Mouse (Mus musculus) cerebellum, adult (tissue): ENCODE results near the gene Golga4.

Experiments used
- ATAC-seq: cut with Nextera tagmentation; 2 replicates; pipeline ENCODE4 v1.9.2; 2017; ENCODE audit warnings: mild to moderate bottlenecking, moderate library complexity, mixed read lengths; ENCODE audit not compliant: insufficient number of reproducible peaks, low FRiP score, low TSS enrichment

The Golga4 gene

GRCm38 (mm10) chr9:118506020-118506403 lies at the start of gene Golga4:
Golga4 (plus strand) TSS chr9:118506267.
- ATAC-seq = peak; percentile 78

- ATAC-seq = no peak
These were observed 49.7 kb upstream of the Golga4 start for GRCm38 (mm10) chr9:118456405-118456804.

GRCm38 (mm10) chr9:118458039-118458438 lies 48.0 kb upstream of the Golga4 start:
- no peak for ATAC-seq

DNA sequence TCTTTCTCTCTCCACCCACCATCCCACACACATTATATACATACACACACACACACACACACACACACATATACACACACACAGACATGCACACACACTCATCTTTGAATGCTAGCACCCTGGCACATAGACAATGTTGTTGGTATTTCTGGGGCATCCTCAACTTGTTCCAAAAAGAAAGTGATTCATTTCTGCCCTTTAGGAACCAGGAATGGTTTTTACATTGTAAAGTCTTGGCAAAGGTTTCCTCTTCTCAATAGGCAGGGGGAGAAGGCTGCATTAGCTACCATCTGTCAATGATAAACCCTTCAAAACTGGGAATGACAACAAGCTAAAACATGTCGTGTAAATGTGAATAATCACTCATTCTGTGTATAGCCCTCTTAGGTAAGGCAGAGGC lies 42.0 kb upstream of the Golga4 start:
- ATAC-seq = no peak

GRCm38 (mm10) chr9:118468301-118468700 lies 37.8 kb upstream of the Golga4 start:
- ATAC-seq = no peak

DNA sequence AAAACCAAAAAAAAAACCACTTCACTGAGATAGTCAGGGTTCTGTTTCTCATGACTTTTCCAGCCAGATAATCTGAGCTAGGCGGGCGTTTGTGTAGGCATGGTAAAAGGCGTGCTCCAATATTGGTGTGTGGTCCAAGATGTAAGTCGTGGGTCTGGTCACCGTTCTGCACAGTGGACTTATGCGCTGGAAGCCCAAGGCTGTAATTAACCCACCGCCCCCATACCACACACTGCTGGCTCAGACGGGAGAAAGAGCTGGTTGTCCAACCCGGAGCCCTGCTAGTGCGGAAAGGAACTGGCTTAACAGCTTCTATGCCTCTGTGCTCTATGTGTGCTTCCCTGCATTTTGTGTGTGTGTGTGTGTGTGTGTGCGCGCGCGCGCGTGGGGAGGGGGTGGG lies 36.8 kb upstream of the Golga4 start:
- ATAC-seq = no peak

- ATAC-seq = no peak
These were observed 34.8 kb upstream of the Golga4 start for GRCm38 (mm10) chr9:118471296-118471695.

- no peak for ATAC-seq
These were observed 29.8 kb upstream of the Golga4 start for GRCm38 (mm10) chr9:118476211-118476765.

- ATAC-seq = no peak
These were observed 29.2 kb upstream of the Golga4 start for GRCm38 (mm10) chr9:118476766-118477271.

DNA sequence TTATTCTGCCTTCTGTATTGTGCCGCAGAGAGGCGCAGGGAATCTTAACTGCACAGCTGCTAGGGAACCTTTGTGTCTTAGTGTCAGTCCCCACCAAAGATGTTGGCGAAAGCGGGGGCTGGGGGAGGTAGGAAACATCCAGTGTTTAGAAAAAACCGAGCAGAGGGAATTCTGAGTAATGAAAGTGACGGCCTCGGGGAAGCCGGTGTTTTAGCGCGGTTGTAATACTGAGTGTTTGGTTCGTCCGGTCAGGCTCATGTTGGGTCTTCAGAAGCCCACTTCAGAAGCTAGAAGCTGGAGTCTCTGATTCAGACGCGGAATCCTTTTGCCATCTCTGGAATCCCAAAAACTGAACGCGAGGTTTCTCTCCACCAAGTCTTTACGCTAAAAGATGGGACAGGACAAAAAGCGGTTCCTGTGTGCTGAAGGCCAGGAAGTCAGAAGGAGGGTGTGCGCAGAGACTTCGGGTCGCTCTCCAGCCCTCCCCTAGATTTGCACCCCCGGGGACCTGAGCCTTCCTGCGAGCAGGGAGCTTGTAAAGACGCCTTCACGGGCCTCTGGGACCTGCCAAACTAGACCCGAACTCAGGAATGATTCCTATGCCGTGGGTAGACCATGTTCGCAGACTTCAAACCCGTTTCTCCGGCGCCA lies 28.7 kb upstream of the Golga4 start:
- no peak for ATAC-seq

DNA sequence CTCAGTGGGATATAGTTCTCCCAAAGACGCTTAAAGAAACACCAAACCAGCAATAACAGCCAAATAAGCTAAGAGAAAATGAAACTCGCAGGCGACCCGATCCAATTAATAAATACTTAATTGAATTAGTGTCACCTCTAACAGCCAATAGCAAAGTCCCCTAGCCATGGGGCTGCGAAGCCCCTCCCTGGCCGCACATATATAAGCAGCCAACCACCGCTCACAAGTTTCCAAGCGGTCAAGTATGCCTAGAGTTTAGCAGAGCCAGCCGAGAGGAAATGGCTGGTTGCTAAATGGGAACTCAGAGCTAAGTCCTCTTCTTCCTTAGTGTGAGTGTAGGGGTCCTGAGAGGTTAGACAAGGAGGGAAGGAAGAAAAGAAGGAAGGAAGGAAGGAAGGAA lies 28.1 kb upstream of the Golga4 start, which contains the start of gene Eomes:
Gene Eomes, plus strand, starts transcription at position 252 of the 400 bp plus-strand sequence.
- 0 out of 2 replicates have a peak, but pooled peaks have one; percentile 23 for ATAC-seq

DNA sequence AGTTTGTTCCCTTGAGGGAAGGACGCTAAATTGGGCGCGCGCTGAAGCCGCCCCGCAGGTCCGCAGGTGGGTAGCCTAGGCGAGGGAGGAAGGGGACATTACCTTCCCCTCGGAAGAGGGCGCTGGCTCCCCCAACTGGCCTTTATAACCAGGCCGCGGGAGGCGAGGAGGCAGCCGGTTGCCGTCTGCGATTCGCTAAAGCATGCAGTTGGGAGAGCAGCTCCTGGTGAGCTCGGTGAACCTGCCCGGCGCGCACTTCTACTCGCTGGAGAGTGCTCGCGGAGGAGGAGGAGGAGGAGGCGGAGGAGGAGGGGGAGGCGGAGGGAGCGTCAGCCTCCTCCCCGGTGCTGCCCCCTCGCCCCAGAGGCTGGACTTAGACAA lies 27.6 kb upstream of the Golga4 start:
- ATAC-seq = peak; percentile 37; the same call in 1 of the 2 replicates

DNA sequence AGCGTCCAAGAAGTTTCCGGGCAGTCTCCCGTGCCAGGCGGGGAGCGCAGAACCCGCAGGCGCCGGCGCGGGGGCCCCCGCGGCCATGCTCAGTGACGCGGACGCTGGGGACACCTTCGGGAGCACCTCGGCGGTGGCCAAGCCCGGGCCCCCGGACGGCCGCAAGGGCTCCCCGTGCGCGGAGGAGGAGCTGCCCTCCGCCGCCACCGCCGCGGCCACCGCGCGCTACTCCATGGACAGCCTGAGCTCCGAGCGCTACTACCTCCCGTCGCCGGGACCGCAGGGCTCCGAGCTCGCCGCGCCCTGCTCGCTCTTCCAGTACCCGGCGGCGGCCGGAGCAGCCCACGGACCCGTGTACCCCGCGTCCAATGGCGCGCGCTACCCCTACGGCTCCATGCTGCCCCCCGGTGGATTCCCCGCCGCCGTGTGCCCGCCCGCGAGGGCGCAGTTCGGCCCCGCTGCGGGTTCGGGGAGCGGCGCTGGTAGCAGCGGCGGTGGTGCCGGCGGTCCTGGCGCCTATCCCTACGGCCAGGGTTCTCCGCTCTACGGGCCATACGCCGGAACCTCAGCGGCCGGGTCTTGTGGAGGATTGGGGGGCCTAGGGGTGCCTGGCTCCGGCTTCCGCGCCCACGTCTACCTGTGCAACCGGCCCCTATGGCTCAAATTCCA lies 27.1 kb upstream of the Golga4 start:
- peak; percentile 59 for ATAC-seq

GRCm38 (mm10) chr9:118479508-118480291 lies 26.4 kb upstream of the Golga4 start:
- no peak for ATAC-seq

DNA sequence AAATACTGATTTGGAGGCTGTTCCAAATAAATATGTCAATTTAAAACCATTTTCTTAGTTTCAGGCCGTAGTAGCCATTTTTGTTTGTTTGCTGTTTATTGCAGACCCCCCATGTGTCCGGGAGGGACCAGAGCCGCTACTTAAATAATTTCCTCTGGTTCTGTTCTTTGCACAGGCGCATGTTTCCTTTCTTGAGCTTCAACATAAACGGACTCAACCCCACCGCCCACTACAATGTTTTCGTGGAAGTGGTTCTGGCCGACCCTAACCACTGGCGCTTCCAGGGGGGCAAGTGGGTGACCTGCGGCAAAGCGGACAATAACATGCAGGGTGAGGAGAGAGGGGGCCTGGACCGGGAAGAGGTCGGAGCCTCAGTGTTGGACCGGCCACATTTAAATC lies 25.8 kb upstream of the Golga4 start:
- no peak for ATAC-seq

- ATAC-seq = no peak
These were observed 23.9 kb upstream of the Golga4 start for GRCm38 (mm10) chr9:118482210-118482609.

DNA sequence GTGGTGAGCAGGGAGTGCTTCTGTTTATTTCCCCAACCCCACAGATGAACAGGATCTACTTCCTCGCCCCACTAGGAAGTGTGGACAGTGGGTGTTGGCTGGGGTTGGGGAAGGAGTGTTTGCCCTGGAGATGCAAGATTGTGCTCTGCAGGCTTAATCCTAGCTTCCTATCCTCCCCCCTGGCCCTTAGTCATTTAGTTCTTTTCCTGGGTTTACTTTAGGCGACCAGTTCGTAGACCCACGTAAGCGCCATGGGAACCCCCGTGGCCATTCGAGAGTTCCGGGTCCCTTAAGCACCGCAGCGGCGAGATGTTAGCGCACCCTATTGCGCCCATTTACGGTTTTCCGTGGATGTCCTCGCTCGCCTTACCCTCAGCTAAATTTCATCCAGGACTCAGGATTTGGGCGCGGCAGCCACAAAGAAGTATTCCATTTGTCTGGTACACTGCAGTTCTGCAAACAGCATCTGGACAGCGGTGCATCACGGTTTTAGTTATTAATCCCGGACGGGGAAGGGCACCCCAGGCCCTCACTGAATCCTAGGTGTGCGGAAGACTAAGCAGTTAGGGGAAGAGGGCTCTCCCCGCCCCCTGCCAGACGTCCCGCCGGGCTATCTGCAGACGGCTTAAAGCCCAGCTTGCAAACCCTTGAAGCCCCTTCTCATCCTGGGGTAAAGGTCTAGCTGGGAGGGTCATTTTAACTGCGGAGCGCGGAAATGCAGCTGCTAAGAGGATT lies 19.5 kb upstream of the Golga4 start:
- no peak for ATAC-seq

DNA sequence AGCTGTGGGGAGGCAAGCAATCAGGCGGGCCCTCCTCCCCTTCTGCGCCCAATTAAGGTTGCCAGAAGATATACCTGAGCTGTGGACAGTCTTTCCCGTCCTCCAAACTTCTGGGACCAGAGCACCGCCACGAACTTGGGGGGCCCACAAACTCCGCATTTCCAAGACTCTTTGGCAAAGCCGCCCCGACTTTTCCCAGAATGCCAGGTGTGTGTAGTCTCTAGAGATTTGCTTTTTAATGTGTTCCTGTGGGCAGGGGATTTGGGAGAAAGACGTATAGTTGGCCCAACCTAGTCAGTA lies 19.0 kb upstream of the Golga4 start:
- ATAC-seq = no peak

DNA sequence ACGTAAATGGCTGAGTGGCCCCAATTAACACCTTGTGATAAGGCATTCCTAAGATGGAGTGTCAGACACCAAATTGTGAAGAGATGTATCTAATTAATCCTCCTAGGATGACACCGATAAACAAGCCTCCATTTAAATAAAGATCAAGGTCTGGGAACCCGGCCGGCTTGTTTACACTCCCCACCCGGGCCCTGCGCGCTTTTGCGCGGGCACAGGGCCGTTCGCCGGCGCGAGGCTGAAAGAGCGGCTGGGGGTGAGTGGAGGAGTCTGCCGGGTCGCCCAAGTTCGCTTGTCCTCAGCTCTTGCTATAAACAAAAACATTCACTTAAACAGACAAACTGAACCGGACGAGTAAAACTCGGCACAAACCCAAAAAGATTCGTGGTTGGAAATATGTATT lies 18.4 kb upstream of the Golga4 start:
- ATAC-seq = no peak

DNA sequence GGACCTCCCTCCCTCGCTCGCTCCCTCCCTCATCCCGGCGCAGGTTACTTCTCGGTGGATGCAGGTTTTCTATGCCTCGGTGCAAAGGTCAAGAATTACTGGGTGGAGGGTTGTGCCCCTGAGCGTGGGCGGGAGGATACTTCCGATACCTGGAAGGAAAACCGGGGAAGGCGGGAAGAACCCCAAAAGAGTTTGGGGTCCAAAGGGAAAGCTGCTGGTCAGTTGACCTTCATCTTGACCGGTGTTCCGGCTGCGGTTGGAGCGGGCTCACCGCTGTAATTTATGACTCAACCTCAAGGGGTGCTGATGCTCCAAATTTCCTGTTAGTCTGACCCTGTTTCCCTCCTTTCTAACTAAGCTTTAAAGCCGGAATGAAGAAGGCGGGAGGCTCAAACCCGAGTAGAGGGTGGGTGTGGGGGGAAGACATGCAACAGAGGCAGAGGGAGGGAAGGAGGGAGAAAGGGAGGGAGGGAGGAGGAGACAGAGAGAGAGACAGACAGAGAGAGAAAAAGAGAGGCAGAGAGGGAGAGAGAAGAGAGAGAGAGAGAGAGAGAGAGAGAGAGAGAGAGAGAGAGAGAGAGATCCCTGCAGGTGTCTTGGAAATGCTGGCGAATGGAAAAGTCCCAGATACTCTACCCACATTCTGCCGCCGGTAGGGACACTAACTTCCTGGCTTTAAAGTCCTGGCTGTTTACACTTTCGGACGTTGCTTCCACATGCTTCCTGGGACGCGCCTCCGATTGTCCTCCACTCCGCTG lies 17.8 kb upstream of the Golga4 start:
- peak; percentile 74 for ATAC-seq
